Mouse (Mus musculus) cortical plate, adult 2 months (tissue): ENCODE measurements around the gene Ubr1. TPM values are rescaled to one million over a fixed set of nuclear protein-coding genes. Genes with fewer than 3 reads are reported as not detected.
A peak's percentile ranks its signal among the peaks of the same experiment; 100 is the strongest.

Source experiments
- H3K27ac ChIP-seq: fragments of 200-500 bp; 2 replicates; pipeline ENCODE4 v1.5.1; 2012; ENCODE audit warnings: low read length, control low read depth, inconsistent platforms; ENCODE audit not compliant: insufficient read depth
- H3K4me1 ChIP-seq: fragments of 200-500 bp; 2 replicates; pipeline ENCODE4 v1.6.1; 2011; ENCODE audit warnings: low read length; ENCODE audit not compliant: control insufficient read depth, insufficient read depth
- H3K4me3 ChIP-seq: fragments of 200-500 bp; 2 replicates; pipeline ENCODE4 v1.5.1; 2011; ENCODE audit warnings: mild to moderate bottlenecking, low read length, control low read depth; ENCODE audit not compliant: insufficient read depth
- CTCF ChIP-seq: fragments of 200-500 bp; IDR thresholded peaks from 2 replicates; pipeline ENCODE4 v1.5.1; 2011; ENCODE audit warnings: mild to moderate bottlenecking, control low read depth, low read length; ENCODE audit not compliant: insufficient read depth; ENCODE audit errors: extremely low read depth
- POLR2A ChIP-seq: fragments of 200-500 bp; IDR thresholded peaks from 2 replicates; pipeline ENCODE4 v1.6.1; 2011; ENCODE audit warnings: mild to moderate bottlenecking, low read length, control low read depth; ENCODE audit not compliant: insufficient read depth; ENCODE audit errors: extremely low read depth
- polyA plus RNA-seq: library from polyadenylated mRNA; depleted of rRNA; stranded (reverse); fragments of >200 nt; gene quantifications from 2 replicates; pipeline ENCODE4 v1.2.3, GENCODE M21; 2012

The Ubr1 gene
- polyA plus RNA-seq, 1 experiment = 16.5 TPM

DNA sequence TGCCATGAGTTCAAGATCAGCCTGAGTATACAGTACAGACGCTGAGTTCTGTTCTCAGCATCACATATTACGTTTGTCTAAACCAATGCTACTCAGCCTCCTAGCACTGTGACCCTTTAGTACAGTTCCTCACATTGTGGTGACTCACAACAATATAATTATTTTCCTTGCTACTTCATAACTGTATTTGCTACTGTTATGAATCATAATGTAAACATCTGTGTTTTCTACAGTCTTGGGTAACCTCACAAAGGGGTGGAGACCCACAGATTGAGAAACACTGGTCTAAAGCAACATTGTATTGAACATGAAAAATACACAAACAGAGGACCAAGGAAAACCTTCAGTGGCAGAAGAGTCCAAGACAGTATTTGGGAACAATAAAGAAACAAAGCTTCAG is 11.2 kb downstream of the Ubr1 start:
- Histone ChIP-seq H3K27ac (no peak overlapping the region), H3K4me3 (no peak overlapping the region), H3K4me1 (no peaks in the 10 kb centered on the region)
- TF ChIP-seq CTCF (no peak), POLR2A (no peak)

DNA sequence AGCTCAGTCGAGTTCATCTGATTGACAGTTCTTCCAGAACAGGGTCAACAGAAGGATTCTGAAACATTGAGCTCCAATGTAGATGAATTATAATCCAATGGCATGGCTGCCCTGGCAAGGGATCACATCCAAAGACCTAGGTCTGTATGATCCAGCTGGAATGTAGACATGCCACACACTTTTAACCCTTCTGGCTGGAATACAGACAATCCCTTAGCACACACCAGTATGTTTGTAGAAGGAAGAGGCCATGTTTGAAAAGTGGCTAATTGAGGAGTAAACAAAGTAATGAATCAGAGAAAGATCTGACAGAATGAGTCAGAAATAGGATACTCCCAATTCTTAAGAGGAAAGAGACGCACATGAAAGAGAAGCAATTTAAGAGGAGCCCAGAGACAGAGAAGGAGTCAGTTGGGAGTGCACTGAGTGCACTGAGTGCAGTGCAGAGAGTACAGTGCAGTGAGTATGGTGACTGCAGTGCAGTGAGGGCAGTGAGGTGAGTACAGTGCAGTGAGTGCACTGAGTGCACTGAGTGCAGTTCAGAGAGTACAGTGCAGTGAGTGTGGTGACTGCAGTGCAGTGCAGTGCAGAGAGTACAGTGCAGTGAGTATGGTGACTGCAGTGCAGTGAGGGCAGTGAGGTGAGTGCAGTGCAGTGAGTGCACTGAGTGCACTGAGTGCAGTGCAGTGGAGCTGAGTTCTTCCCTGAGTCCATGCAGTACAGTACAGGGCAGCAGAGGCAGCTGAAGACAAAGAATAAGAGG is 18.2 kb downstream of the Ubr1 start:
- TF ChIP-seq CTCF (no peak), POLR2A (no peak)
- Histone ChIP-seq H3K4me3 (no peak overlapping the region), H3K27ac (no peak overlapping the region), H3K4me1 (peaks cover 2% of the 10 kb centered on the region; the same call in 1 of the 2 replicates)

DNA sequence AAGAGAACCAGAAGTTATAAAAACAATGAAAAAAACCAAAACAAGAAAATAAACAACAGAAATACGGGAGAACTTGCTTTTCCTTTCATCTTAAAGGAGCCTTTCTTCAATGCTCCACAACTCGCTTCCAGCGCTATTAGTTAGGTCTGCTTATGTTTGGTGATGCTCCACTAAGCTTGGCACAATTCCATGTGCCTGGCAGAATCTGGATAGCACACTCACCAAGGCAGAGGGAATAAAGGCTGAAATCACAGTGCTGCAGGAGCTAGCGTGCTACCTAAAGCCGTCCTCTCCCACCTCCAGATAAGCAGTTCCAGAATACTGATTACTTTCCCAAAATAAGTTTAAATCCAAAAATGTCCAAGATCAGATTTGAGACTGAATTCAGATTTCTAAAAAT is 19.3 kb downstream of the Ubr1 start:
- H3K4me3 ChIP-seq = no peak overlapping the region
- no peak for TF ChIP-seq CTCF
- TF ChIP-seq POLR2A = no peak
- H3K4me1 ChIP-seq = peaks cover 2% of the 10 kb centered on the region; the same call in 1 of the 2 replicates
- no peak overlapping the region for H3K27ac ChIP-seq

DNA sequence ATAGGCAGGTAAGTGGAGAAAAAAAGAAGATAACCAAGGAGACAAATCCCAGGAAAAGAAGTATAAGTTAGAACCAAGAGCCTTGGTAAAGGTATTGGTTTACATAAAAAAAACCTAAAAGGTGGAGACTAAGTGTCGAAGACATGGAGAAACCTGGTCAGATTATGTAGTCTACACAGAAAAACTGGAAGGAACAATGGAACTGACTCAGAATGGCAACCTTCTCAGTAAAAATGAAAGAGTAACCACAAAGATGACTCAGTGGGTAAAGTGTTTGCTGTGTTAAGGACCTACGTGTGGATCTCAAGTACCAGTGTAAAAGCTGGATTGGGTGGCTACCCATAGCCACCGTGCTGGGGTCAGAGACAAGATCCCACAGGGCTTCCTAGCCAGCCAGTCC is 37.5 kb downstream of the Ubr1 start:
- TF ChIP-seq CTCF = no peak
- no peak overlapping the region for H3K4me3 ChIP-seq

DNA sequence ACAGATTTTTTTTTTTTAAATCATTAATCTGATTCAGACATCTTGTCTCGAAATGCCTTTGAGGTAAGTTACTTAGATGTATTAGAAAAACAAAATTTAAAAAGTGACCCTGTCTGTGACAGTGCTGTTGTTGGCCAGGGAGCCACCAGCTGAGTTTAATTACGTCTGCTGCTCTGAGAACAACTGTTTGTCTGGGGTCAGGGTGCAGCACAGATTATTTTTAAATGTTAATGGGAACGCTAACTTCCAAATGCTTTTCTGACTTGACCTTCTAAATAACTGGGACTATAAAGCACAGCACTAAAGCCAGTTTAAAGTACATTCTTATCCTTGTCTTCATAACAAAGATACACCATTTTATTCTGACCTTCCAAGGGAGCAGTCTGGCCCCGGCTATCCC is 61.0 kb downstream of the Ubr1 start:
- no peak overlapping the region for H3K4me3 ChIP-seq
- TF ChIP-seq CTCF (no peak), POLR2A (no peak)
- H3K27ac ChIP-seq = no peak overlapping the region
- H3K4me1 ChIP-seq = no peaks in the 10 kb centered on the region

More for the DNA sequence above, 37.5 kb downstream of the Ubr1 start:
- Histone ChIP-seq H3K4me1 (no peaks in the 10 kb centered on the region), H3K27ac (no peak overlapping the region)

DNA sequence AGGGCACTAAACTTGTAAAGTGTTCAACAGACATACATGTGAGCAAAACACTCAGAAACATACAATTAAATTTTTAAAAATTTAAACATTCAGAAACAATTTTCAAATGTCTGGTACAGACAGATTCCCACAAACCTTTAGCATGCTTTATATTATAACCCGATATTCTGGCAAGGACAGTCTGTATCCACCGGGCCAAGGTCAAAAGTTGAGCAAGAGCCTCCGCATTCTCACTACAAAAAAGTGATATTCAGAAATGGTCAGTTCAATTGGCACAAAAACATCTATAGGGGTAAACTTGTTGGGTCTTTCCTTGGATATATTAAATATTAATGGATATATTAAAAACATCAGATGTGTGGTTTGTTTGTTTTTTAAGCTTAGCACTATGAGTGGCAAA is 74.2 kb downstream of the Ubr1 start:
- H3K4me3 ChIP-seq = no peak overlapping the region
- TF ChIP-seq POLR2A (no peak), CTCF (no peak)
- no peak overlapping the region for H3K27ac ChIP-seq
- no peaks in the 10 kb centered on the region for H3K4me1 ChIP-seq

DNA sequence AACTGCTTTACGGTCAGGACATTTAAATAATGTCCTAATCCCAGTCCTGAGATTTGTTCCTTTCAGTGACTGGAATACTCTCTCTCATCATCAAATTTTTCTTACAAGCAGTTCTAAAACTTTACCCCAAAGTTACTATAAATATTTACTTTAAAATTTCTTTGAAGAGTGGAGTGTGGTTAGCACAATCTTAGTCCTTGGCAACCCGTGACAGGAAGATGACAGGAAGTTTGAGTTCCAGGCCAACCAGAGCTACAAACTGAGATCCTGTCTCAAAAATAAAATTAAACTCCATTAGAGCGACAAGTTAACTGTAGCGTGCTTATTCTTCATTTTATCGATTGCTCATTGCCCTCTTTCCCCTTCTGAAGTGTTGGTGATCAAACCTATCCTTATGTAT is 82.9 kb downstream of the Ubr1 start:
- H3K4me1 ChIP-seq = no peaks in the 10 kb centered on the region
- H3K4me3 ChIP-seq = no peak overlapping the region
- no peak overlapping the region for H3K27ac ChIP-seq
- TF ChIP-seq POLR2A (no peak), CTCF (no peak)

DNA sequence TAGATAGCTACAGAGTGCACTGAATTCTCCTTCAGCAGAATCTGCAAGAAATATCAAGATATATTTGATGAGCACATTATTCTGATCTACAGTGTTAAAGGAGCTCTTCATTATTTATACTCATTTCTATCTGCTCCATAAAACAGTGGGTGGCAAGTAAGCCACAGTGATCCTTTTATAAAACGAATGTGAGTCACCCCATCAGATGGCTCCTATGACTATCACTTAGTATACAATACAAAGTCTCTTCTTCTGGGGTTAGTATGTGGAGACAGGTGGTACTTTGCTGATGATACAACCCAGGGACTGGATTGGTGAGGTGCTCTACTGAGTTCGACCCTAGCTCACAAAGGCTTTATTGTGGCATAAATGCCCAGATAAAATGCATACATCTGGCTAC is 97.3 kb downstream of the Ubr1 start:
- H3K27ac ChIP-seq = 0 out of 2 replicates have a peak overlapping the region, but pooled peaks have one; percentile 12
- TF ChIP-seq POLR2A (no peak), CTCF (no peak)
- peaks cover 11% of the 10 kb centered on the region for H3K4me1 ChIP-seq
- no peak overlapping the region for H3K4me3 ChIP-seq

DNA sequence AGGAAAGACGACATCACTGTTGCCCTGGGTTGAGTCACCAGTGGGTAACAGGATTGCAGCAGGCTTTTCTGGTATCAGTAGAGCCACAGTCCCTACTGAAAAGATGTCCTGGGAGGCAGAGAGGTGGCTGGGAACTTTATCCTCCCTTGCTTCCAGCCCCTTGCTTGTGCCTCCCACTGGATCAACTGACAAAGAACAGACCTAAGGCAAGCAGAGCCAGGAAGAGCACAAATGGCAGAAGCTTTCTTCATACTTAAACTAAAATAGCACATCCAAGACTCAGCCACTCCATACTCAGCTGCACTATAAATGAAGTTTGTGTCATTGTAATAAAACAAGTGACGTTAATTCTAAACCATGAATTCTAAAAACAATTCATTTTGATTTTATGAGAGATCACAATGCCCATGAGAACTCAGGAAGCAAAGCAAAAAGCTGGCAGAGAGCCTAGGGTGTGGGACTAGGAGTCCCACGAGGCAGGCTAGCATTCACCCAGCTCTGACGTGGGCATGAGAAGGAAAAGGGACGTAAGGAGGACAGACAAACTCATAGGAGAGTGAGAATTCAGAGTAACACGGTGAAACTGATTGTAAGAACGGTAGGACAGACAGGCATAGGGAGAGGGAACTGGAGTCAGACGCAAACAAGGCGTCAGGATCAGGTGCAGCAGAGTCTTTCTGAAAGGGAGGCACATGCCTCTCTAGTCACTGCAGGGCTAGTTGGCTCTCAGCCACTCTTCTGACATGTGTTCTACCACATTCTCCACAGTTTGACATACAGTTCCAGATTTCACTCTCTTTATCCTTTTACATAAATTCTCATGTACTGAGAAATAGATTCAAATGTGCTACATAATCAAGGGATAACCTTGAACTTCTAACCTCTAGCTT is 98.8 kb downstream of the Ubr1 start:
- Histone ChIP-seq H3K4me1 (peaks cover 11% of the 10 kb centered on the region), H3K27ac (no peak overlapping the region), H3K4me3 (no peak overlapping the region)
- TF ChIP-seq POLR2A (no peak), CTCF (no peak)
